Mouse (Mus musculus) left cerebral cortex, adult 18-20 months (tissue): ENCODE data around the gene Afmid. TPM values are rescaled to one million over a fixed set of nuclear protein-coding genes. Genes with fewer than 3 reads are reported as not detected.
"Not testable (repeated sequence)": the region's sequence is repeated elsewhere in the genome, so short reads cannot be mapped to it uniquely, and the experiment has no call there.

Experiments used
- DNase-seq, 2 experiments: peaks; one replicate each; pipeline ENCODE4 v3.0.0; 2021 to 2022; ENCODE audit warnings: low spot score in 2 of 2, mixed read lengths in 1 of 2
- total RNA-seq, 2 experiments: library from RNA; stranded (reverse); gene quantifications; 2 replicates each; pipeline ENCODE4 v1.2.3; 2021

The Afmid gene
- total RNA-seq, 2 experiments from 2014 or later, result 4.1 to 6.3 TPM

GRCm38 (mm10) chr11:117792281-117792888 lies 33.3 kb upstream of the Afmid start:
- no peak for DNase-seq

DNA sequence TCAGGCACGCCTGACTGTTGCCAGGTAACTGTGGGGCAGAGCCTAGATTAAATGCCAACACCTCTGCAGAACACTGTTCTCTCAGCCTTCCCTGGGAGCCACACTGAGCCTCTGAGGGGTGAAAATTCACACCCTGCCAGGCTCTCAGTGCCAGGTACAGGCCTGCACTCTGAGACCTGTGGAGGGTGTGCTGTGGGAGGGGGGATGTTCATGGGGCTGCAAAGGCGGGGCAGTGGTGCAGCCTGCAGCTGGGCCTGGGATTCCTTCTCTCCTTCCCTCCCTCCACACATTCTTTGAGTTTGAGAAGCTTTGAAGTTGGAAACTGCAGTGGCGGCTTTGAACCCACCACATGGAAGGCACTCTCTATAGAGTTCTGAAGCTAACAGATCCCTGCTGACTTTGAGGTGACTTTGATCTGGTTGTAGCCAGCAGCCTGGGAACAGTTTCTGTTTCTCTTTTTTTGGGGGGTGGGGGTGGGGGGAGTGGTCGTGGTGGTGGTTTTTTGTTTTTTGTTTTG lies 31.6 kb upstream of the Afmid start:
- no peak for DNase-seq

DNA sequence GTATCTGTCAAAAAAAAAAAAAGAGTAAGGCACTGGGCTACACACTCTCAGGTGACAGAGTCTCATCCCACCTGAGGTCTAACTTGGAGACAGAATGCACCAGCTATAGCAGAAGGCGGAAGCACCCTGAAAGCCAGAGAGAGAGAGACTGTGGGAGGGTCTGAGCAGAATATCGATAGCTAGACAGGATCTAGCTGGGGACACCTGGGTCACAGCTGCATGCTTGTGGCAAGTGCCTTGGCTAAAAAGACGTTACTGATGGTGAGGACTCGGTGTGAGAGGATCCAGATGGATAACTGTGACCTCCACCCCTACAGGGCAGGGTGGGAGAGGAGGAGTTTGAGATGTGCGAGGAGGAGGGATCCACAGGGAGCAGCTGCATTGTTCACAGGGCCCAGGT lies 28.8 kb upstream of the Afmid start:
- no peak for DNase-seq

DNA sequence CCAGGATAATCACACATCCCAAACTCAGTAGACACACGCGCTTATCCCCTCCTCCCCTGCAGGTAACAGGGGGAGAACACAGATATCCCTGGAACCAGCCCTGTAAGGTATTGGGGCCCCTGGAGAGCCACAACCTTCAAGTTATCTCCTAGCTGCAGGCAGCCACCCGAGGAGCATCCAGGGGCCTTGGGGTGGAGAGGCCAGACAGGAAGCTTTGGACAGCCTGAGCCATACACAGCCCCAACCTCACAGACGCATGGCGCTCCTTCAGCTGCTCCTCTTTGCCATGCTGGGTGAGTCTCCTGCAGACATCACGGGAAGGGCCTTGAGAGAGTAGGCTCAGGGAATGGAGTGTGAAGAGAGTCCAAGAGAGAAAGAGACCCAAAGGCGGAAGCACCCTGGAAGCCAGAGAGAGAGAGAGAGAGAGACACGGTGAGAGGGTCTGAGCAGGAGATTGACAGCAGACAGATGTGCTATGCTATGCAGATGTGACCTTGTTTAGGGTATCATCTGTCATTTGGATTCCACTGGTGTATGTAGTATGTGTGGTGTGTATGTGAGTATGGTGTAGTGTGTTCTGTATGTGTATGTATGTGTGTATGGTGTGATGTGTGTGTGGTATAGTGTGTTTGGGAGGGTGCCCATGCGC lies 28.1 kb upstream of the Afmid start, which contains the start of gene 6030468B19Rik:
Gene 6030468B19Rik (plus strand): TSS at position 150 of the 649 bp plus-strand sequence.
- DNase-seq, result no peak

GRCm38 (mm10) chr11:117798160-117798541 lies 27.6 kb upstream of the Afmid start:
- no peak for DNase-seq

DNA sequence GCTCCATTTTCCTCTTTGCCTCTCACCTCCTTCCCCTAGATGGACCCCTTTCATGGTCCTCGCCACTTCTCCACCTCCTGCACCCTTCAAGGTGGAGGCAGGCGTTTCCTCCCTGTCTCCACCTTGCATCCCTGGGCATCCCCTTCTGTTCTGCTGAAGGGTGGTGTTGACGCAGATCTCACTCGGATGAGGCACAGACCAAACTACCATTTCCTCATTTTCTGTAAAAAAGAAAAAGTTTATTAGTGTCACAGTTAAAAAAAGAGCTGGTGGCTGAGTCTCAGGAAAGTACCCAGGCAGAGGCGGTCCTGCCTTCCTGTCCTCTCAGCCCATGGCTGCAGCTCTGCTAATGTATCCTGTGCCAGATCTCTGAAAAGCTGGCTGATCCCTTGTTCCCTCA lies 26.6 kb upstream of the Afmid start:
- DNase-seq, result no peak

- no peak for DNase-seq
These were observed 25.7 kb upstream of the Afmid start for GRCm38 (mm10) chr11:117800038-117800437.

- no peak for DNase-seq
These were observed 24.1 kb upstream of the Afmid start for GRCm38 (mm10) chr11:117801650-117802049.

DNA sequence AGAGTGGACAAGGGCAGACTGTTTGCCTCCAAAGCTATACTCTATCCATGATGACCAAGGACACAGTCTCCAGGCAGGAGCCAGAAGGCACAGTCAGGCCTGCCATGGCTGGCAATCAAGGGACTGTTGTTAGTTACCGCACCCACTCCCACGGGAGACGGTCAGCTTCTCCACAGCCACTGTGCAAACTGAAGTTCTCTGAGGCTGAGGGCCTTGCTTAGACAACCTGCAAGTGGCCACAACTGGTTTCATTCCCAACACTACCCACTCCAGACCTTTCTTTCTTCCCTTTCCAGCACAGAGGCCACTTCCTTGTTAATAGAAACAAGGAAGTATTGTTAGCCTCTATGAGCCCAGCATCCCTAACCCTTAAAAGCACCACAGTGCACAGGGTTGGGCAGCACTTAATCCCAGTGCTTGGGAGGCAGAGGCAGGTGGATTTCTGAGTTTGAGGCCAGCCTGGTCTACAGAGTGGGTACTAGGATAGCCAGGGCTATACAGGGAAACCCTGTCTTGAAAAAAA lies 22.5 kb upstream of the Afmid start:
- no peak for DNase-seq

DNA sequence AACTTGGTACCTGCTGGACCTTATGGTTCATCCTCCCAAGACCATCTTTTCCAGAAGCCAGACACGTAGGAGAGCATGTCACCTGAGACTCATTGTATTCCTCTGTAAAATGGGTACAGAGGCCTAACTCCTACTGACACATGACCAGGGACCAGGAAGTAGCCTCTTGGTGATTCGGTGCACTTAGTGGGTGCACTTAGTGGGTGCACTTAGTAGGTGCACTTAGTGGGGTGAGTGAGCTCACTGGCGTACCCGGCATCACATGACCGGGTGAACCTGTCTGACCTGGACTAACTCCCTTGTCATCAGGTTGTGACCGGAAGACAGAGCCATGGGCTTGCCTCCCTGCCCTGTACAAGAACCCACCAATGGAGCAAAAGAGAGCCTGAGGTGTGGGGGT lies 18.9 kb upstream of the Afmid start:
- no peak for DNase-seq

- peak in 1 of 2 experiments; percentile 36 for DNase-seq
These were observed 16.1 kb upstream of the Afmid start, which contains the start of the genes Gm20708 and Syngr2 for GRCm38 (mm10) chr11:117809407-117810311. Gene Gm20708, plus strand, starts transcription at chr11:117809668. Gene Syngr2, plus strand, starts transcription at chr11:117809668.

DNA sequence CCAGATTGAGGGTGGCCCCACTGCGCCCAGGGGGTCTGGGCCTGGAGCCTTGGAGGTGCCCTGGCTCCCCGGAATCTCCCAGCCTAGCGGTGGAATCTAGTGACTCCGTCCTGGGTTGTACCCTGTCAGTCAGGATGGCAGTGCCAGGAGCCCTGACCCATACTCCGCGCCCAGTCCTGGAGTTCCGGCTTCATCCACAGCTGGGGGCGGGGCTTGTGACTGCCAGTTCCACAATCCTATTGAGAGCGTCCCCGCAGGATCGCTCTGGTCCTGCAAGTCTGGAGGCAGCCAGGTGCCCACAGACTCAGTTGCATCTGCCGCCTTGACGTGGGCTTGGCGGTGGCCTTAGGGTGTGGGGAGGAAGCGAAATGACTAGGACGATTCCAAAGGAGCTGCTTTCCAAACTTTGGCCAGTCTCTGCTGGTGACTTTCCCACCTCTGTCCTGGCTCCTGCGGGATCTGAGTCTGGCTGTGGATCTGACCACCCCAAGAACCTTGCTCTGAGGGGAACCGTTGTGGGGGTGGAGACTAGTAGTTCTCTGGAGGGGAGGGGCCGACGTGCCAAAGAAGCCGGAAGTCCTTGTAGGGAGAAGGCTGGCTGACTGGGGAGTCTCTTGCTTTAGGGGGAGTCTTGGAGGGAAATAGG lies 15.2 kb upstream of the Afmid start:
- peak; percentile 66 to 68 for DNase-seq

DNA sequence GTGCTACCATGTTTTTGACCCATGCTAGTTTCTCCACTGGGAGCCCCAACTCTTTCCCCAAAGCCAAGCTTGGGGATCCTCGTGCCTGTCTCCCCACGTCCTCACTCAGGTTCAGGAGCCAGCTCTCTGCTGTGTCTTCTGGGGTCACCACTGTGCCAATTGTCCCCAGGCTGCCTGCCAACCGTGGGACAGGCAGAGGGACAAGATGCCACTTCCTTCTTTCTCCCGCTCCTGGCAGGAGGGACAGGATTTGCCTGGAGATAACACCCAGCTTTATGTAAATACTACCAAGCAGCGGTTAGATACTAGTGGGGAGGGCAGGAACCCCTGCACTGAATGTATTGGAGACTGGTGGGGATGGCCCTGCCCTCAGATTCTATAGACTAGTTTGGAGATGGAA lies 11.9 kb upstream of the Afmid start:
- no peak for DNase-seq

GRCm38 (mm10) chr11:117814704-117815366 lies 10.9 kb upstream of the Afmid start:
- no peak for DNase-seq

- DNase-seq, result not testable (repeated sequence)
These were observed 9.9 kb upstream of the Afmid start for GRCm38 (mm10) chr11:117815850-117816249.

- no peak for DNase-seq
These were observed 9.2 kb upstream of the Afmid start for GRCm38 (mm10) chr11:117816389-117816996.

DNA sequence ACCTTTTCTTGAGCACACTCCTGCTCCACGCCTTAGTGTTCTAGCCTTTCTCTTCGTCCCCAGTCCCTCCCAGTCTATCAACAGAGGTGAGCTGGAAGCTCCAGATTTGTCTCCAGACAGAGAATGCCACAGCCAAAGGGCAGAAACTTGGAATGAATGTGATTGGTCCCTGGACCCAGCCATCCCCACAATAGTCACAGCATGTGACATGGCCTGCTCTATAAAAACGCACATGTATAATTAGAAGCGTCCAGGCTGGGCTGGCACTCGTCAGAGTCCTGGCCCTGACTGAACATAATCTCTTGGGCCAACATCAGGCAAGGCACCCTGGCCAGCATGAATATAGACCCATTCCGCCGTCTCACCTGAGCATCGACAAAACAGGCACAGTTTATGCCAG lies 6.6 kb upstream of the Afmid start:
- no peak for DNase-seq

GRCm38 (mm10) chr11:117820173-117820572 lies 5.6 kb upstream of the Afmid start:
- DNase-seq, result no peak

DNA sequence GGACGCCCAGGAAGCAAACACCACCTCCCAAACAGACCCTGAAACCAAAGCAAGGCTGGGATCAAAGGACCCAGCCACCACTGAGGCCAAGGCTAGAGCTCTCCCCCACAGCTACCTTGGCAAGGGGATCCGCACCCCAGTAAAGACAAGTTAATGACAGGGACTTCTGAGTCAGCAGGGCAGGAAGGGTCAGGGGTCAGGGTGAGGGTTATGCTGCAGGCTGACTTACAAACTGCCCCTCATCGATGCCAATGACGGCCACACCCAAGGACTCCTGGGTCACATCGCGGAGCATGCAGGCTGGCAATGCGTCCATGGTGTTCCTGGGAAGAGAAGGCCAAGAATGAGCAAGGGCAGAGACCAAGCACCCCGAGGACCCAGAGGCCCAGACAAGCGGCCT lies 3.9 kb upstream of the Afmid start:
- DNase-seq, result no peak

DNA sequence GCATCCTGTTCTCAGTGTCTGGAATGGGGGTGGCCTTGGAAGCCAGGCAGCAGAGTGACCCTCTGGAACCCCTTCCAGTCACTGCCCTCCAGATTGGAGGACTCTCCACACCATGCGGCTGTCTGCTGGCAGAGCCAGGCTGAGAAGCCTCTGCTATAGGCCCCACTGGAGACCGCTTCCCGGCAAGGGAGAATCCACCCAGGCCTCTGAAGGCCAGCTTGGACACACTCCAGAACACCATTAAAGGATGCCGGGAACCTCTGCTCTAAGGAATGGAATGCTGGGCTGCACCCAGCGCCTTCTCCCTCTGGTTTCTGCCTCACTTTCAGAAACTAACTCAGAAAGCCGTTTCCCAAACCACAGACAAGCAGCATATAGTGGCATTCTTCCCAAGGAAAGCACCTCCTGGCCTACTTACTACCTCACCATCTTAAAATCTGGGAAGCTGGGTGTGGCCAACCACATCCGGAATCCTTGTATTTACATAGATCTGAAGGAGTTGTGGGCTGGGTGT lies 2.9 kb upstream of the Afmid start:
- DNase-seq, result no peak
